Mouse (Mus musculus) myocyte (in vitro differentiated cells): ENCODE results near the gene Spty2d1.

ENCODE experiments used
- MAX ChIP-seq: IDR thresholded peaks from one replicate; pipeline ENCODE4 v1.6.1; 2011; ENCODE audit warnings: low read depth, mild to moderate bottlenecking, control low read depth
- POLR2A ChIP-seq: IDR thresholded peaks from one replicate; pipeline ENCODE4 v1.6.1; 2011; ENCODE audit warnings: low read depth, mild to moderate bottlenecking, control low read depth, moderate library complexity; ENCODE audit not compliant: insufficient read length
- TCF12 ChIP-seq: IDR thresholded peaks from one replicate; pipeline ENCODE4 v1.6.1; 2011; ENCODE audit warnings: mild to moderate bottlenecking, control low read depth; ENCODE audit not compliant: poor library complexity, insufficient read depth, severe bottlenecking
- USF1 ChIP-seq: IDR thresholded peaks from one replicate; pipeline ENCODE4 v1.6.1; 2011; ENCODE audit warnings: low read depth, mild to moderate bottlenecking, control low read depth, moderate library complexity

DNA sequence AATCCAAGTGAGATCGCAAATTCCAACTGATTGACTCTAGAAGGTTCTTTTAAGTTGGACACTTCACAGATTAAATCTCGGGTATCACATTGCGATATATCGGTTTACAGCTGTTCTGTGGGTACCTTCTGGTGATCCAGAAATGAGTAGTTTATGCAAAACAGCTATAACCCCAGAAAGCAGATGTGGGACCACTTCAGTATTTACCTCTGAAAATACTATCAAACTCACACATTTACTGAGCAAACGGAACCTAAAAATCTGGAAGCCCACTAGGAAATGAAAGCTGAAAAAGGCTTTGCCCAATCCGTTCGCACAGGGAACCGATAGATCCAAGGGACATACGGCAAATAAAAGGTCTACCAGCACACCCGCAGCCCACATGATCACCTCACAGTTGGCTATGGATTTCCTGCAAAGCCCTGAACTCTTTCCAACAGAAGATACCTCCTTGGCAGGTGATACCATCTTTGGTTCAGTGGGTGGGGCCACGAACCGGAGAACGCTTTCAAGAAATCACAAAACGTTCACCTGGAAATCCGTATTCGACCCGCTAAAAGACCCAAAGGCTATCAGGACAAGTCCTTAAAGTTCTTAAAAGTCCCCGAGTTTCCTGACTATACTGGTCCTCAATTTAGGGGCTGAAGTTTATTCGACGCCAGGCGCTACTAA, 966 bp downstream of the Spty2d1 start:
- TF ChIP-seq USF1 (no peak), POLR2A (no peak), MAX (no peak), TCF12 (no peak)
